Comparison of ENCODE assay signal across 8 mouse cellular contexts in the genomic region with DNA sequence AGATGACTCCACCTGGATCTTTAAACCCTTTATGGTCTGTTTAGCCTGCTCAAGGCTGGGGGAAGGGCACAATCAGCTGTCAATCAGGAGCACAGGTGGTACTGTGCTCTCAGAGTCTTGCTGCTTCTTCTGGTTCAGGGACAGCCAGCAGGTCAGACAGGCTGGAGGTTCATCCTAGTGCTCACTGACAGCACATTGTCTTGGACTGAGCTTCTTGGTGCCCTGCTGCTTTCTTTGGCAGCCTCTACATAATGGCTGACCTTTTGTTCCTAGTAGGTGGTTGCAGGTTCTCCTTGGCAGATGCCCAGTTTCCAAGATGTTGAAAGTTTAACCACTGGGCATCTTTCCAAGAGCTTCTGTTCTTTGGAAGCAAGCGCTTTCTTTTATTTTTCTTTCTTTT. TPM values are rescaled to one million over a fixed set of nuclear protein-coding genes. Genes with fewer than 3 reads are reported as not detected.
DNase-seq lines count a peak whose midpoint lies in the region; ATAC-seq lines count a peak whose summit lies in the region.
"Had no signal": no experiment of that assay in that cellular context is flagged by ENCODE, and none has a peak within 500 bp of the region (broad histone marks: within the 10 kb centered on the region; RNA-seq: fewer than 3 reads in every experiment).

No protein-coding gene starts in this region.

- H3K4me3 ChIP-seq in lung, embryonic 16.5 days (ENCODE audit: low read length) = no peak overlapping the region

- 0 out of 2 replicates have a peak overlapping the region, but pooled peaks have one; percentile 27 for H3K27ac ChIP-seq in lung, embryonic 16.5 days (ENCODE audit: low read length)

- no peaks in the 10 kb centered on the region for H3K36me3 ChIP-seq in lung, embryonic 16.5 days (ENCODE audit: control insufficient read depth, insufficient read depth, low read length)
- H3K36me3 ChIP-seq: G1E had no signal

- WGBS in lung, embryonic 16.5 days = 52% methylated on average over 1 of the region's 1 CpGs

- intact Hi-C loops in left cerebral cortex, postnatal 25 days (cut with DNase I) = no loop called here
- intact Hi-C loops in heart, postnatal 25 days (cut with DNase I) = no loop called here

- 0 out of 2 replicates have a peak, but pooled peaks have one; percentile 41 for ATAC-seq in lung, embryonic 16.5 days (ENCODE audit: low read depth)

- H3K9ac ChIP-seq in lung, embryonic 16.5 days (ENCODE audit: low read length) = no peak overlapping the region

- H3K9me3 ChIP-seq in lung, embryonic 16.5 days (ENCODE audit: control insufficient read depth, low read length) = no peaks in the 10 kb centered on the region
- H3K9me3 ChIP-seq: G1E had no signal

- peak; percentile 22 to 37 for DNase-seq in left cerebral cortex, postnatal 25 days (ENCODE audit: low spot score in 2 of 2)
- no peak for DNase-seq in left cerebral cortex, adult 8-10 months (ENCODE audit: low spot score in 2 of 2)
- peak; percentile 53 for DNase-seq in adrenal gland, adult 8-10 months
- peak; percentile 69 to 74 for DNase-seq in cerebellum, postnatal 10 days
- DNase-seq in heart, postnatal 25 days (ENCODE audit: low spot score) = no peak
- no peak for DNase-seq in layer of hippocampus, adult 11-12 months (ENCODE audit: low spot score)

- H3K27me3 ChIP-seq in lung, embryonic 16.5 days (ENCODE audit: control insufficient read depth, insufficient read depth, low read depth, low read length) = no peaks in the 10 kb centered on the region

- no peak overlapping the region for H3K4me2 ChIP-seq in lung, embryonic 16.5 days (ENCODE audit: low read depth, low read length)

- peaks cover 2% of the 10 kb centered on the region; the same call in 1 of the 2 replicates for H3K4me1 ChIP-seq in lung, embryonic 16.5 days (replicated peaks; ENCODE audit: control insufficient read depth, insufficient read depth, low read length)

RNA-seq across cellular contexts. Expression of a gene that starts 55.1 kb away (rescaled TPM):
- total RNA-seq in left cerebral cortex, postnatal 25 days (2021) = 100 to 1,000 TPM; 356 to 377 TPM
- total RNA-seq in left cerebral cortex, adult 8-10 months (2022) = 100 to 1,000 TPM; 314 to 341 (median 329) TPM
- total RNA-seq in adrenal gland, adult 8-10 months (2022) = 10 to 100 TPM; 24.1 to 40.1 (median 28.9) TPM
- 0.13 and 0.19 TPM in 2 replicates for polyA plus RNA-seq in lung, embryonic 16.5 days (2015; fragmentation: Nextera tagmentation; extraction: Ambion mirVana)
- total RNA-seq in heart, postnatal 25 days (2021) = not detected
- polyA plus RNA-seq: G1E had no signal

Comparison
In these comparisons a context has a peak if more than half of its experiments do, and no peak if none do; other contexts are left out.
1. DNase-seq: peak in left cerebral cortex, postnatal 25 days (2 of 2), adrenal gland, adult 8-10 months (single experiment) and cerebellum, postnatal 10 days (2 of 2); none in left cerebral cortex, adult 8-10 months (0 of 2), heart, postnatal 25 days (single experiment) and layer of hippocampus, adult 11-12 months (single experiment).
2. RNA of a gene that starts 55.1 kb away (total RNA-seq): 356 to 377 TPM in left cerebral cortex, postnatal 25 days, 314 to 341 TPM in left cerebral cortex, adult 8-10 months and 24.1 to 40.1 TPM in adrenal gland, adult 8-10 months; not detected in heart, postnatal 25 days; every median in the first group is over 10 times any median in the second.